Mouse (Mus musculus): ENCODE data around the gene Hmx3.

DNA sequence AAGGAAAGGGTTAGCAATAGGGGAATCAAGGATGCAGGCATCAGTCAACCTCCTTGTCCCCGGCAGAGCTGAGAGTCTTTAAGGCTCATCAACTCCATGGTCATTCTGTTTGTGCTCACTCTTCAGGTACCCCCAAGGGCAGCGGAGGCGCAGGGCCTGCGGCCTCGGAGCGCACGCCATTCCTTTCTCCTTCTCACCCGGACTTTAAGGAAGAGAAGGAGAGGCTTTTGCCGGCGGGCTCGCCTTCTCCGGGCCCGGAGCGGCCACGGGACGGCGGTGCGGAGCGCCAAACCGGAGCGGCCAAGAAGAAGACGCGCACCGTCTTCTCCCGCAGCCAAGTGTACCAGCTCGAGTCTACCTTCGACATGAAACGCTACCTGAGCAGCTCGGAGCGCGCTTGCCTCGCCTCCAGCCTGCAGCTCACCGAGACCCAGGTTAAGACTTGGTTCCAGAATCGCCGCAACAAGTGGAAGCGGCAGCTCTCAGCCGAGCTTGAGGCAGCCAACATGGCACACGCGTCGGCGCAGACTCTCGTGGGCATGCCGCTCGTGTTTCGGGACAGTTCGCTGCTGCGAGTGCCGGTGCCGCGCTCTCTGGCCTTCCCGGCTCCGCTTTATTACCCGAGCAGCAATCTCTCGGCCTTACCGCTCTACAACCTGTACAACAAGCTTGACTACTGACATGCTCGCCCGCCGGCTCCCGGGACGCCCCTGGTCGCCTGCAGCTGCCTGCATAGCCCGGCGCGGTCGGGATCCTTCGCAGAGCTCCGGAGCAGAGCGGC lies 12.8 kb downstream of the Hmx3 start:
- no peak for TF ChIP-seq FLI1 (IDR thresholded peaks at IDR 0.05; ENCODE audit: low read length)
- TF ChIP-seq GATA1 (IDR thresholded peaks at IDR 0.05; ENCODE audit: borderline replicate concordance, low read length), result no peak
